In genomic region chr17:63739710-63740109, GRCm38 (mm10) we compare ENCODE assay signal across 22 mouse cellular contexts.
"Had no signal": no experiment of that assay in that cellular context is flagged by ENCODE, and none has a peak within 500 bp of the region (broad histone marks: within the 10 kb centered on the region; RNA-seq: fewer than 3 reads in every experiment).

No protein-coding gene starts in this region.

- H3K4me3 ChIP-seq: lung, embryonic 15.5 days; megakaryocyte, embryonic 14.5 days; midbrain, embryonic 12.5 days; myocyte; neural tube, embryonic 13.5 days; neural tube, embryonic 15.5 days had no signal

- H3K4me1 ChIP-seq: lung, embryonic 15.5 days; megakaryocyte, embryonic 14.5 days; midbrain, embryonic 12.5 days; neural tube, embryonic 13.5 days; neural tube, embryonic 15.5 days had no signal

- H3K9me3 ChIP-seq: lung, embryonic 15.5 days; neural tube, embryonic 13.5 days had no signal

- DNase-seq: liver, postnatal 0 days; lung, adult 2 months; lung, postnatal 14 days; lung, postnatal 36 days; midbrain, embryonic 14.5 days; retina, postnatal 1 day; right cerebral cortex, adult 18-20 months; right cerebral cortex, postnatal 25 days; right cerebral cortex, postnatal 4 days; spleen, adult 18-20 months; thymus, adult 18-20 months; thymus, postnatal 14 days; thymus, postnatal 36 days had no signal

- H3K36me3 ChIP-seq: lung, embryonic 15.5 days; midbrain, embryonic 12.5 days; neural tube, embryonic 13.5 days; neural tube, embryonic 15.5 days had no signal

- H3K4me2 ChIP-seq: lung, embryonic 15.5 days; midbrain, embryonic 12.5 days; neural tube, embryonic 13.5 days; neural tube, embryonic 15.5 days had no signal

- ATAC-seq: liver, postnatal 0 days; lung, postnatal 0 days; midbrain, embryonic 16.5 days had no signal

- H3K9ac ChIP-seq: liver, postnatal 0 days; lung, embryonic 15.5 days; midbrain, embryonic 12.5 days; neural tube, embryonic 13.5 days; neural tube, embryonic 15.5 days had no signal

- H3K27me3 ChIP-seq: lung, embryonic 15.5 days; megakaryocyte, embryonic 14.5 days; midbrain, embryonic 12.5 days; neural tube, embryonic 13.5 days; neural tube, embryonic 15.5 days had no signal

- H3K27ac ChIP-seq: lung, embryonic 15.5 days; macrophage; midbrain, embryonic 12.5 days; neural tube, embryonic 13.5 days; neural tube, embryonic 15.5 days had no signal
